Mouse (Mus musculus) kidney, adult 10 weeks (tissue): ENCODE data around the gene Phospho2. TPM values are rescaled to one million over a fixed set of nuclear protein-coding genes. Genes with fewer than 3 reads are reported as not detected.

Source experiments
- polyA plus RNA-seq: library from polyadenylated mRNA; stranded (reverse); fragments of 350-450 nt; fragmentation: Illumina TruSeq; extraction: RNeasy Lipid Tissue Mini Kit (QIAGEN cat#74804); gene quantifications from one replicate; pipeline ENCODE4 v1.2.3, GENCODE M21; 2014; ENCODE audit warnings: low read depth, low replicate concordance

The Phospho2 gene
- 66.9 TPM for polyA plus RNA-seq

GRCm38 (mm10) chr2:69789429-69790069 lies at the start of gene Phospho2, which contains the start of gene Ccdc173:
TSS of gene Phospho2 (plus strand) at chr2:69789623.
TSS of gene Ccdc173 (minus strand) at chr2:69789575.

DNA sequence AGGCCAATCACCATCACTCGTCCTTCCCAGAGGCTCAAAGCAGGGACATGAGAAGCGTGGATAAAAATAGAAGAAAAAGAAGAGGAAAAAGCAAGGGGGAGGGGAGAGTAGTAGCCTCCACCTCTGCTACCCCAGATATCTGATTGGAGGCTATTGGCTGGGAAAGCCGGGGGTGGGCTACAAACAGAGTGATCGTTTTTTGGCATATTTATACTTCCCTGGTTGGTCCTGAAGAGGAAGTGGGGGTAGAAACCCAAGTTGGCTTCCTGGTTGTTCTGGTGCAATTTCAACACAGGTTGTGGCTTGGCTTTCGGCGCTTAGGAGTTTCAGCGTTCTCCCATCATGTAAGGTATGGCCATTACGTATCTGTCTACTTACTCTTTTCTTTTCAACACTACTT lies 32.3 kb downstream of the Phospho2 start, which contains the start of gene Klhl23:
TSS of gene Klhl23 (plus strand) at position 234 of the 400 bp plus-strand sequence.

Other genes starting within 250 kb of the Phospho2 start
- 458 TPM for gene Lrp2, start 203.6 kb upstream of the Phospho2 start, polyA plus RNA-seq
- gene Bbs5, start 142.5 kb upstream of the Phospho2 start, polyA plus RNA-seq, result 27.0 TPM
- gene Klhl41, start 119.5 kb upstream of the Phospho2 start, polyA plus RNA-seq, result 0.40 TPM
- gene Fastkd1, start 76.1 kb upstream of the Phospho2 start, polyA plus RNA-seq, result 59.7 TPM
- gene Ppig, start 67.1 kb upstream of the Phospho2 start, polyA plus RNA-seq, result 161 TPM
- 9.6 TPM for gene Ccdc173, start within 50 bp of the Phospho2 start, polyA plus RNA-seq
- gene Klhl23, start 32.3 kb downstream of the Phospho2 start, polyA plus RNA-seq, result 4.0 TPM
- gene Ssb, start 71.9 kb downstream of the Phospho2 start, polyA plus RNA-seq, result 479 TPM
- gene Mettl5, start 96.0 kb downstream of the Phospho2 start, polyA plus RNA-seq, result 73.0 TPM
- 103 TPM for gene Ubr3, start 107.6 kb downstream of the Phospho2 start, polyA plus RNA-seq
- 3.9 TPM for gene Myo3b, start 249.5 kb downstream of the Phospho2 start, polyA plus RNA-seq